Mouse (Mus musculus): ENCODE measurements around the gene Prr23a1. TPM values are rescaled to one million over a fixed set of nuclear protein-coding genes. Genes with fewer than 3 reads are reported as not detected.
A peak's percentile ranks its signal among the peaks of the same experiment; 100 is the strongest.
"Not testable (repeated sequence)": the region's sequence is repeated elsewhere in the genome, so short reads cannot be mapped to it uniquely, and the experiment has no call there.

Gene Prr23a1
- not detected in 2 replicates for polyA plus RNA-seq (2016; fragmentation: Nextera tagmentation; extraction: Ambion mirVana)

- ATAC-seq (ENCODE audit: low FRiP score, low read depth) = no peak
- Histone ChIP-seq H3K4me2 (replicated peaks) (peak within 1 kb of the TSS; percentile 31), H3K9me3 (peaks cover 4% of the 10 kb centered on the region), H3K27me3 (no peaks in the 10 kb centered on the region), H3K27ac (replicated peaks) (no peak within 1 kb of the TSS), H3K4me1 (no peaks in the 10 kb centered on the region), H3K36me3 (no peaks in the 10 kb centered on the region), H3K4me3 (peak within 1 kb of the TSS; percentile 15), H3K9ac (replicated peaks) (no peak within 1 kb of the TSS)
- WGBS = 58% methylated on average over 22 of the region's 22 CpGs
Measured at GRCm38 (mm10) chr9:98842117-98842516, at the start of gene Prr23a1. Gene Prr23a1, plus strand, starts transcription at chr9:98842503.

- Histone ChIP-seq H3K9me3 (no peaks in the 10 kb centered on the region), H3K27ac (replicated peaks) (no peak overlapping the region), H3K9ac (replicated peaks) (no peak overlapping the region), H3K4me1 (peaks cover 3% of the 10 kb centered on the region), H3K27me3 (peaks cover 9% of the 10 kb centered on the region; the same call in 1 of the 2 replicates), H3K4me2 (replicated peaks) (no peak overlapping the region), H3K36me3 (no peaks in the 10 kb centered on the region), H3K4me3 (no peak overlapping the region)
- ATAC-seq (ENCODE audit: low FRiP score, low read depth) = no peak
- WGBS = 83% methylated on average over 1 of the region's 1 CpGs
Measured at GRCm38 (mm10) chr9:98799021-98799420, 43.3 kb upstream of the Prr23a1 start.

DNA sequence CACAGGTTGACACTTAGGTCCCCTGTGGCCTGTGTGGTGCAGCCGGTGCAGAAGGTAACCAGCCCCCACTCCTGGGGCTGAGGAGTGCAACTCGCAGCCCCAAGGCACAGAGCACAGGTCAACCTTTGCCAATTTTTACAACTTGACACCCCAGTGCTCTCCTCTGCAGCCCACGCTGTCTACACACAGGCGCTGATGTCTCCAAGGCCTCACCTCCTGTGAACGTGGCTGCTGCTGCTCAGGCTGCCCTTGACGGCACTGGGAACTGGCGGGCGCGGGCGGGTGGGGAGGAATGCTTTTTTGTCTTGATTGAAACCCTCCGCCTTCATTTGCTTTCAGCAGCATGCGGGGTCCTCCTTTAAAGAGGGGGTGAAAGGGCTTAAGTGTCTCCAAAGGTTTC, 38.3 kb upstream of the Prr23a1 start:
- H3K27me3 ChIP-seq = peaks cover 6% of the 10 kb centered on the region; the same call in 1 of the 2 replicates
- H3K4me3 ChIP-seq = no peak overlapping the region
- 51% methylated on average over 12 of the region's 12 CpGs for WGBS
- H3K27ac ChIP-seq (replicated peaks) = no peak overlapping the region
- H3K9me3 ChIP-seq = no peaks in the 10 kb centered on the region
- H3K36me3 ChIP-seq = no peaks in the 10 kb centered on the region
- H3K4me2 ChIP-seq (replicated peaks) = no peak overlapping the region
- ATAC-seq (ENCODE audit: low FRiP score, low read depth) = no peak
- H3K9ac ChIP-seq (replicated peaks) = no peak overlapping the region
- H3K4me1 ChIP-seq = peaks cover 5% of the 10 kb centered on the region

DNA sequence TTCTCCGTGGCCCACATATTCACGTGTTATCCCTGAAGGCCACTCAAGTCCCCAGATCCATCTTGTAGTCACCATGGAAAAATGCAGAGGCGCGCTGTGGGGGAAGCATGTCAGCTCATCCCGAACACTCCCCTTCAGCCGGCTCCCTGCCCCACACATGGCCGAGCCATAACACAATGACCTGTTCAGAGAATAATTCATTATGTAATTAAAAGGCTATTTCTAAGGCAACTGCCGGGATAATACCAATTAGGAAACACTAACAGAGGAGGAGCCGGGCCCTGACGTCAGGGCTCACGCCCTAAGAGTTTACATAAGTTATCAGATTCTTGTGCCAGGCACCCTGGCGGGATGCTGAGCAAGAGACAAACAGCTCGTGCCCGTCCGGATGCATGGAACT, 36.8 kb upstream of the Prr23a1 start:
- ATAC-seq (ENCODE audit: low FRiP score, low read depth) = no peak
- H3K4me2 ChIP-seq (replicated peaks) = no peak overlapping the region
- H3K27me3 ChIP-seq = peaks cover 6% of the 10 kb centered on the region
- H3K4me3 ChIP-seq = no peak overlapping the region
- H3K4me1 ChIP-seq = peaks cover 5% of the 10 kb centered on the region
- H3K27ac ChIP-seq (replicated peaks) = no peak overlapping the region
- WGBS = 83% methylated on average over 15 of the region's 15 CpGs
- no peaks in the 10 kb centered on the region for H3K36me3 ChIP-seq
- no peaks in the 10 kb centered on the region for H3K9me3 ChIP-seq
- no peak overlapping the region for H3K9ac ChIP-seq (replicated peaks)

DNA sequence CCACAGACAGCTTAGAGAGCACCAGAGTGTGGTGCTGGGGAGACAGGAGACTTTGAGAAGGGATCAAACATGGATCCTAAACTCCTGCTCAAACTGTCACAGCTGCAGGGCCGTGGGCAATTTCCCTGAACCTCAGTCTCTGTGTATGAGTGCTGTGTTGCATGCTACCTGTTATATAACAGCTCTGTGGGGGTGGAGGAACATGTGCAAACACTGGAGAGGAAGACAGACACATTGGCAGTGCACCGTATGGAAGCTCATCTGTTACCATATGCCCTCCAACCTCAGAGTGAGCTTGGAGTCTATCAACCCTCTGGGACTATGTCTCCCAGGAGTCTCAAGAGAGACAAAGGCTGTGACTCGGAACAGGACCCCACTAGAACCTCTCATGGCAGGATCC, 36.4 kb upstream of the Prr23a1 start:
- peaks cover 6% of the 10 kb centered on the region for H3K27me3 ChIP-seq
- peaks cover 5% of the 10 kb centered on the region for H3K4me1 ChIP-seq
- H3K9ac ChIP-seq (replicated peaks) = no peak overlapping the region
- no peak overlapping the region for H3K4me3 ChIP-seq
- no peak overlapping the region for H3K4me2 ChIP-seq (replicated peaks)
- 81% methylated on average over 3 of the region's 3 CpGs for WGBS
- H3K27ac ChIP-seq (replicated peaks) = no peak overlapping the region
- ATAC-seq (ENCODE audit: low FRiP score, low read depth) = no peak
- no peaks in the 10 kb centered on the region for H3K36me3 ChIP-seq
- H3K9me3 ChIP-seq = no peaks in the 10 kb centered on the region

DNA sequence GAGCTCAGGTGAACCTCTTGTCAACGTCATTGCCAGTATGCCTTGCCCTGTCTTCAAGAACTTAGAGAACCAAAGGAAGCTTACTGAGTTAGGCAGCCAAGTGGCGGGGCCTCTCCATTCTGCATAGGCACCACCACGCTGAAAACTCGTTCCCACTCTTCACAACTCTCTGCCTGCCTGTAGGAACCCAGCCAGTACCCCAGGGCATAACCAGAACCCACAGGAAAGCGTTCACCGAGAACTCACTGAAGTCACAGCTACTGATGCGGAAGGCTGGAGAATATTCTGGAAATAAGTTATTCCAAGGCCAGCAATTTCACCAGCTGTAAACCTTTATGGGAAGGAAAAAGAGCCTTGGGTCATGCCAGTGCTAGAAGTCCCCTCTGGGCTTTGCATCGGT, 34.7 kb upstream of the Prr23a1 start:
- WGBS = 90% methylated on average over 8 of the region's 8 CpGs
- no peak for ATAC-seq (ENCODE audit: low FRiP score, low read depth)
- Histone ChIP-seq H3K9me3 (no peaks in the 10 kb centered on the region), H3K9ac (replicated peaks) (no peak overlapping the region), H3K36me3 (no peaks in the 10 kb centered on the region), H3K4me2 (replicated peaks) (no peak overlapping the region), H3K27ac (replicated peaks) (no peak overlapping the region), H3K4me1 (peaks cover 5% of the 10 kb centered on the region), H3K4me3 (no peak overlapping the region), H3K27me3 (peaks cover under 1% of the 10 kb centered on the region)

DNA sequence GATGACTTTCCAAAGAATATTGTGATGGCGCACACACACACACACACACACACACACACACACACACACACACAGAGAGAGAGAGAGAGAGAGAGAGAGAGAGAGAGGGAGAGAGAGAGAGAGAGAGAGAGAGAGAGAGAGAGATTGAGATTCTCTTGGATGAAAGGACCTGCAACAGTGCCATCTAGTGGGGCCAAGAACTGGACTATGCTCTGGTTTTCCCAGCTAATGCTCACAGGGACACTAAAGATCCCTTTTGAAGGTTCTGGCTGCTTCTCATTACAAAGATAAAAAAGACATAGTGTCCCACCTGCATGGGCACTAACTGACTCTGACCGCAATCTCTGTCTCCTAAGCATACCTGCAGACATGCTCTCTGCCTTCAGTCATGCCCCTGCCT, 32.8 kb upstream of the Prr23a1 start:
- WGBS = 62% methylated on average over 2 of the region's 2 CpGs
- not testable (repeated sequence) for ATAC-seq (ENCODE audit: low FRiP score, low read depth); H3K9ac ChIP-seq (replicated peaks); H3K4me2 ChIP-seq (replicated peaks); H3K27ac ChIP-seq (replicated peaks); H3K4me3 ChIP-seq; H3K4me1 ChIP-seq; H3K27me3 ChIP-seq; H3K9me3 ChIP-seq; H3K36me3 ChIP-seq

GRCm38 (mm10) chr9:98816066-98816465, 26.2 kb upstream of the Prr23a1 start:
- H3K4me3 ChIP-seq = no peak overlapping the region
- H3K4me1 ChIP-seq = no peaks in the 10 kb centered on the region
- whole genome bisulfite sequencing = 88% methylated on average over 3 of the region's 3 CpGs
- no peak overlapping the region for H3K27ac ChIP-seq (replicated peaks)
- H3K27me3 ChIP-seq = no peaks in the 10 kb centered on the region
- H3K9ac ChIP-seq (replicated peaks) = no peak overlapping the region
- H3K36me3 ChIP-seq = no peaks in the 10 kb centered on the region
- ATAC-seq (ENCODE audit: low FRiP score, low read depth) = no peak
- H3K4me2 ChIP-seq (replicated peaks) = no peak overlapping the region
- H3K9me3 ChIP-seq = no peaks in the 10 kb centered on the region

- H3K9me3 ChIP-seq = no peaks in the 10 kb centered on the region
- no peaks in the 10 kb centered on the region for H3K36me3 ChIP-seq
- no peaks in the 10 kb centered on the region for H3K4me1 ChIP-seq
- no peak overlapping the region for H3K9ac ChIP-seq (replicated peaks)
- WGBS = 90% methylated on average over 7 of the region's 7 CpGs
- no peak for ATAC-seq (ENCODE audit: low FRiP score, low read depth)
- H3K4me3 ChIP-seq = no peak overlapping the region
- no peak overlapping the region for H3K4me2 ChIP-seq (replicated peaks)
- H3K27me3 ChIP-seq = no peaks in the 10 kb centered on the region
- H3K27ac ChIP-seq (replicated peaks) = no peak overlapping the region
Measured at GRCm38 (mm10) chr9:98817592-98817991, 24.7 kb upstream of the Prr23a1 start.

DNA sequence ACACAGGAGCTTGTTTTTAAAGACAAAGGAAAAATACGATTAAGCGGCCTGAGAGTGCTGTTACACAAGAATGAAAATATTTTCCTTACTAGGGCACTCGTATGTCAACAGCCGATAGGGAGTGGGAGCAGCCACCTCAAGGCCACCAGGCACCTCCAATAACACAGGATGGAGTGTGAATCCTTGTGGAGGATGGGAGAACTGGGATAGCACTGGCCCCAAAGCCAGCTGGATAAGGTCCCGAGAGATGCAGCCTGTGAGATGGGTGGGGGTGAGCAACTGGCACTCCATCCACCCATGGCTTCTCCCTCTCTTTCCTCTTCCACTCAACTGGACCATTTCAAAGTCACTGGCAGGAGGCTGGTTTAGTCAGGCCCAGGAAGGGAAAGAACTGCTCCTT, 23.3 kb upstream of the Prr23a1 start:
- Histone ChIP-seq H3K9me3 (no peaks in the 10 kb centered on the region), H3K4me1 (no peaks in the 10 kb centered on the region), H3K36me3 (no peaks in the 10 kb centered on the region), H3K27ac (replicated peaks) (no peak overlapping the region), H3K9ac (replicated peaks) (no peak overlapping the region), H3K27me3 (no peaks in the 10 kb centered on the region), H3K4me3 (no peak overlapping the region), H3K4me2 (replicated peaks) (no peak overlapping the region)
- WGBS = 76% methylated on average over 5 of the region's 5 CpGs
- no peak for ATAC-seq (ENCODE audit: low FRiP score, low read depth)

GRCm38 (mm10) chr9:98819481-98819880, 22.8 kb upstream of the Prr23a1 start:
- Histone ChIP-seq H3K27ac (replicated peaks) (no peak overlapping the region), H3K4me3 (no peak overlapping the region), H3K9me3 (no peaks in the 10 kb centered on the region), H3K9ac (replicated peaks) (no peak overlapping the region), H3K4me2 (replicated peaks) (no peak overlapping the region), H3K36me3 (no peaks in the 10 kb centered on the region), H3K27me3 (no peaks in the 10 kb centered on the region), H3K4me1 (no peaks in the 10 kb centered on the region)
- 97% methylated on average over 2 of the region's 2 CpGs for WGBS
- no peak for ATAC-seq (ENCODE audit: low FRiP score, low read depth)

- H3K9me3 ChIP-seq = no peaks in the 10 kb centered on the region
- no peak overlapping the region for H3K4me2 ChIP-seq (replicated peaks)
- no peaks in the 10 kb centered on the region for H3K4me1 ChIP-seq
- no peak overlapping the region for H3K4me3 ChIP-seq
- no peaks in the 10 kb centered on the region for H3K27me3 ChIP-seq
- 89% methylated on average over 4 of the region's 4 CpGs for WGBS
- H3K27ac ChIP-seq (replicated peaks) = no peak overlapping the region
- no peak for ATAC-seq (ENCODE audit: low FRiP score, low read depth)
- H3K9ac ChIP-seq (replicated peaks) = no peak overlapping the region
- no peaks in the 10 kb centered on the region for H3K36me3 ChIP-seq
Measured at GRCm38 (mm10) chr9:98820461-98820860, 21.8 kb upstream of the Prr23a1 start.

GRCm38 (mm10) chr9:98821067-98821466, 21.2 kb upstream of the Prr23a1 start:
- H3K4me1 ChIP-seq = no peaks in the 10 kb centered on the region
- H3K4me2 ChIP-seq (replicated peaks) = no peak overlapping the region
- no peak overlapping the region for H3K9ac ChIP-seq (replicated peaks)
- no peak overlapping the region for H3K27ac ChIP-seq (replicated peaks)
- H3K9me3 ChIP-seq = no peaks in the 10 kb centered on the region
- no peaks in the 10 kb centered on the region for H3K27me3 ChIP-seq
- ATAC-seq (ENCODE audit: low FRiP score, low read depth) = no peak
- no peak overlapping the region for H3K4me3 ChIP-seq
- no peaks in the 10 kb centered on the region for H3K36me3 ChIP-seq

Measured in midbrain, embryonic 12.5 days (tissue).